ENCODE assay signal across 11 mouse cellular contexts in the genomic region with DNA sequence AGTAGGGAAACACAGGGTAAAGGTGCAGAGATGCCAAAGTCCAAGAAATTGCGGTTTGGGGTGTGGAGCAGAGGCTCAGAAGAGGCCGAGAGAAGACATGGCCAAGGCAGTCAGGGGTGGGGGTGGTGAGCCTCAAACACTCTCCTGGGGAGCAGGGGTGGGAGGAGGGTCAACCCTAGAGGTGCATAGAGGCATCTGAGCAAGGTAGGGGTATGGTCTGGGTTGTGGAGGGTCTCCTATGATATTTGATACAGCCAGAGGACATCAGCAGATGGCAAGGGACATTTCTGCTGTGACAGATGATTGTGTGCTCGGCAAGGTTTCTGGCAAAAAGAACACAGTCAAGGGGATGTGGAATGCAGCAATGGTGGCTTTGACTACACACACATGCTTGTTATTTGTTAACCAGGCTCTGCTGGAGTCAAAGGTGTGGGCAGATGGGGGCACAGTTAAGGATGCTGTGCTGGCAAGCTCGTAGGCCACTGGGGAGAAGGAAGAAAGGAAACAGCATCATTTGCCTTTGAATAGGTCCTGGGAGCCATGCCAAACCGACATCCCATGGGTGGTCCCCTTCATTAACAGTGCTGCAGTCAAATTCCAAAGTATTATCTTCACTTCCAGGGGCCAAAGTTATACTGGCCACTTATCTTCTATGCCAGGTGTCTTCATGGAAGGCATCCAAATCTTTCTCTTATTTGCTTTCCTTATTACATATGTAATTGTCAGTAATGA. TPM values are rescaled to one million over a fixed set of nuclear protein-coding genes. Genes with fewer than 3 reads are reported as not detected.
DNase-seq lines count a peak whose midpoint lies in the region; ATAC-seq and TF ChIP-seq lines count a peak whose summit lies in the region.
"Had no signal": no experiment of that assay in that cellular context is flagged by ENCODE, and none has a peak within 500 bp of the region (broad histone marks: within the 10 kb centered on the region; RNA-seq: fewer than 3 reads in every experiment).

No protein-coding gene starts in this region.

- DNase-seq in heart, postnatal 4 days: peak; percentile 37
- no peak for DNase-seq in heart, postnatal 25 days (ENCODE audit: low spot score)
- peak; percentile 74 for DNase-seq in MEL (ENCODE audit: low read depth, low spot score)
- DNase-seq in lung, postnatal 36 days: peak; percentile 75
- DNase-seq in natural killer cell, adult 2 months (ENCODE audit: low spot score in 2 of 2): no peak
- DNase-seq in frontal cortex, postnatal 25 days (ENCODE audit: low spot score in 2 of 2): no peak
- no peak for DNase-seq in right cerebral cortex, postnatal 25 days
- DNase-seq: cerebellum, adult 8-10 months; spleen, adult 18-20 months had no signal

- H3K36me3 ChIP-seq in MEL (ENCODE audit: control insufficient read depth in 1 of 2, insufficient read depth in 2 of 2, low read length in 2 of 2): peaks cover 0 to 12% of the 10 kb centered on the region in 2 experiments; a peak in 2 of 4 replicates
- H3K36me3 ChIP-seq in hindbrain, embryonic 15.5 days: no peaks in the 10 kb centered on the region
- H3K36me3 ChIP-seq: limb, embryonic 12.5 days had no signal

- TF ChIP-seq EP300 in MEL (IDR thresholded peaks at IDR 0.05; ENCODE audit: low read depth in 1 of 2, low read length in 2 of 2): peak; percentile 59 to 81

- H3K79me2 ChIP-seq in MEL (ENCODE audit: control insufficient read depth, insufficient read depth, low read length, poor library complexity): no peaks in the 10 kb centered on the region

- TF ChIP-seq POLR2A in MEL (IDR thresholded peaks at IDR 0.05; ENCODE audit: control insufficient read depth in 1 of 2, insufficient read depth in 1 of 2, low read depth in 1 of 2, low read length in 2 of 2, poor library complexity in 1 of 2): no peak

- TF ChIP-seq CTCF in MEL (IDR thresholded peaks at IDR 0.05 in 2 of 3, conservative IDR thresholded peaks at IDR 0.05 in 1 of 3; ENCODE audit: control insufficient read depth in 1 of 3, insufficient read depth in 1 of 3, low read depth in 2 of 3, low read length in 3 of 3, poor library complexity in 1 of 3, severe bottlenecking in 1 of 3): no peak

- TF ChIP-seq RAD21 in MEL (IDR thresholded peaks at IDR 0.05; ENCODE audit: low read depth, low read length): no peak

- no peak overlapping the region for H3K9ac ChIP-seq in MEL (ENCODE audit: control insufficient read depth, low read depth, low read length, poor library complexity, severe bottlenecking)
- no peak overlapping the region for H3K9ac ChIP-seq in hindbrain, embryonic 15.5 days
- H3K9ac ChIP-seq: limb, embryonic 12.5 days had no signal

- intact Hi-C loops in heart, postnatal 25 days (cut with DNase I): no loop called here

- peak; percentile 83 for ATAC-seq in hindbrain, embryonic 15.5 days (ENCODE audit: low FRiP score, low read depth)

- H3K4me3 ChIP-seq in MEL (ENCODE audit: control insufficient read depth in 1 of 2, insufficient read depth in 1 of 2, low read depth in 2 of 2, low read length in 2 of 2): no peak overlapping the region
- H3K4me3 ChIP-seq in hindbrain, embryonic 15.5 days: no peak overlapping the region
- H3K4me3 ChIP-seq: limb, embryonic 12.5 days had no signal

- no peaks in the 10 kb centered on the region for H3K9me3 ChIP-seq in MEL (replicated peaks; ENCODE audit: insufficient read depth, low read length)
- H3K9me3 ChIP-seq in hindbrain, embryonic 15.5 days: no peaks in the 10 kb centered on the region
- H3K9me3 ChIP-seq: limb, embryonic 12.5 days had no signal

- WGBS in hindbrain, embryonic 15.5 days: 22% methylated on average over 5 of the region's 5 CpGs

- H3K4me2 ChIP-seq in hindbrain, embryonic 15.5 days: no peak overlapping the region
- H3K4me2 ChIP-seq: limb, embryonic 12.5 days had no signal

- peaks cover 8 to 14% of the 10 kb centered on the region in 2 experiments for H3K4me1 ChIP-seq in MEL (ENCODE audit: control insufficient read depth in 1 of 2, insufficient read depth in 2 of 2, low read length in 2 of 2)
- H3K4me1 ChIP-seq in hindbrain, embryonic 15.5 days (replicated peaks): peaks cover 8% of the 10 kb centered on the region
- H3K4me1 ChIP-seq: limb, embryonic 12.5 days had no signal

- no peaks in the 10 kb centered on the region for H3K27me3 ChIP-seq in MEL (ENCODE audit: control insufficient read depth in 1 of 2, insufficient read depth in 2 of 2, low read length in 2 of 2)
- no peaks in the 10 kb centered on the region for H3K27me3 ChIP-seq in hindbrain, embryonic 15.5 days
- H3K27me3 ChIP-seq: limb, embryonic 12.5 days had no signal

- H3K27ac ChIP-seq in MEL (ENCODE audit: control insufficient read depth, low read depth, low read length): no peak overlapping the region
- 0 out of 2 replicates have a peak overlapping the region, but pooled peaks have one; percentile 25 for H3K27ac ChIP-seq in hindbrain, embryonic 15.5 days (replicated peaks)
- H3K27ac ChIP-seq: limb, embryonic 12.5 days had no signal

TF ChIP-seq in MEL, 35 proteins besides CTCF, POLR2A, EP300 and RAD21:
- TF ChIP-seq TCF12 (IDR thresholded peaks at IDR 0.05; ENCODE audit: low read depth, low read length): peak; percentile 81
- peak; percentile 75 for TF ChIP-seq ETS1 (IDR thresholded peaks at IDR 0.05; ENCODE audit: low read depth, low read length)
- TF ChIP-seq GATA1 (IDR thresholded peaks at IDR 0.05; ENCODE audit: low read depth, low read length): peak; percentile 68
- TF ChIP-seq ZC3H11A (IDR thresholded peaks at IDR 0.05; ENCODE audit: low read depth, low read length): no peak
- no peak for TF ChIP-seq POLR2AphosphoS5 (IDR thresholded peaks at IDR 0.05; ENCODE audit: borderline replicate concordance, low read depth, low read length)
- peak; percentile 78 for TF ChIP-seq TAL1 (IDR thresholded peaks at IDR 0.05; ENCODE audit: low read length)
- 0 out of 2 replicates have a peak, but pooled peaks have one; percentile 60 for TF ChIP-seq RCOR1 (IDR thresholded peaks at IDR 0.05; ENCODE audit: low read depth, low read length)
- TF ChIP-seq TBP (IDR thresholded peaks at IDR 0.05; ENCODE audit: low read depth, low read length): no peak

RNA-seq across cellular contexts. Expression of a gene that starts 2.4 kb away (rescaled TPM):
- 10 to 100 TPM; 18.0 to 22.0 TPM for total RNA-seq in heart, postnatal 4 days (2021)
- 10 to 100 TPM; 12.2 to 12.3 TPM for total RNA-seq in heart, postnatal 25 days (2021)
- 41.7 and 44.3 TPM in 2 replicates for total RNA-seq in MEL (2012; rRNA removed)
- polyA plus RNA-seq in MEL (2012; ENCODE audit: insufficient read depth in 1 of 2, insufficient read length in 2 of 2, low read depth in 1 of 2, low replicate concordance in 2 of 2, missing spikeins in 1 of 2): 10 to 100 TPM in 1 of 2 experiments, not detected in 1; 17.2 TPM
- polyA plus RNA-seq in hindbrain, embryonic 15.5 days (2015; fragmentation: Nextera tagmentation; extraction: Ambion mirVana): 26.3 and 28.2 TPM in 2 replicates

RNA-seq across cellular contexts. Expression of a gene that starts 37.7 kb away (rescaled TPM):
- 1 to 10 TPM; 8.7 to 9.2 TPM for total RNA-seq in heart, postnatal 4 days (2021)
- total RNA-seq in heart, postnatal 25 days (2021): 1 to 10 TPM; 2.1 to 2.7 TPM
- total RNA-seq in MEL (2012; rRNA removed): 0.12 and 0.16 TPM in 2 replicates
- under 1 TPM in 1 of 2 experiments, not detected in 1; 0.99 TPM for polyA plus RNA-seq in MEL (2012; ENCODE audit: insufficient read depth in 1 of 2, insufficient read length in 2 of 2, low read depth in 1 of 2, low replicate concordance in 2 of 2, missing spikeins in 1 of 2)
- polyA plus RNA-seq in hindbrain, embryonic 15.5 days (2015; fragmentation: Nextera tagmentation; extraction: Ambion mirVana): 8.9 and 9.3 TPM in 2 replicates

Comparison
In these comparisons a context has a peak if more than half of its experiments do, and no peak if none do; other contexts are left out.
1. DNase-seq: peak in heart, postnatal 4 days (single experiment), MEL (single experiment) and lung, postnatal 36 days (single experiment); none in heart, postnatal 25 days (single experiment), natural killer cell, adult 2 months (0 of 2), frontal cortex, postnatal 25 days (0 of 2) and right cerebral cortex, postnatal 25 days (single experiment).